Mouse (Mus musculus) liver, embryonic 14.5 days (tissue): ENCODE measurements at regions not wholly inside any gene's neighbourhood (a gene's known extent, or its start where the extent isn't known, plus 50 kb on each side); places are given as distances from the start of the nearest gene placed in this dataset.
"Not testable (repeated sequence)": the region's sequence is repeated elsewhere in the genome, so short reads cannot be mapped to it uniquely, and the experiment has no call there.

Source experiments
- ATAC-seq: fragments of 200-750 bp; cut with Nextera tagmentation; 2 replicates; pipeline ENCODE4 v1.8.0; 2017; ENCODE audit warnings: moderate number of reproducible peaks, mild to moderate bottlenecking, moderate library complexity; ENCODE audit not compliant: insufficient read depth
- DNase-seq, 3 experiments: peaks; one replicate each; pipeline ENCODE4 v3.0.0-alpha.2; 2012 to 2013; ENCODE audit warnings: low read depth in 3 of 3, low spot score in 3 of 3
- H3K27ac ChIP-seq: fragments of 300-500 bp; sonication (generic); 2 replicates; pipeline ENCODE4 v1.5.1; 2014; ENCODE audit warnings: moderate library complexity, mild to moderate bottlenecking, control low read depth, inconsistent platforms
- H3K27me3 ChIP-seq: fragments of 300-500 bp; sonication (generic); 2 replicates; pipeline ENCODE4 v1.6.1; 2014; ENCODE audit warnings: mild to moderate bottlenecking, low read length, moderate library complexity; ENCODE audit not compliant: control insufficient read depth, insufficient read depth
- H3K36me3 ChIP-seq: fragments of 300-500 bp; sonication (generic); replicated peaks from 2 replicates; pipeline ENCODE4 v1.6.1; 2014; ENCODE audit warnings: low read depth; ENCODE audit not compliant: control insufficient read depth, insufficient read depth
- H3K4me1 ChIP-seq, 2 experiments: fragments of 200-500 bp in 1 of 2; fragments of 300-500 bp in 1 of 2; sonication (generic) in 1 of 2; replicated peaks; 2 replicates each; pipeline ENCODE4 v1.6.1; 2012 to 2014; ENCODE audit warnings: antibody characterized with exemption in 1 of 2, inconsistent platforms in 1 of 2, low read length in 1 of 2; ENCODE audit not compliant: control insufficient read depth in 2 of 2, insufficient read depth in 2 of 2
- H3K4me2 ChIP-seq: fragments of 300-500 bp; sonication (generic); 2 replicates; pipeline ENCODE4 v1.6.1; 2014; ENCODE audit warnings: low read depth, mild to moderate bottlenecking, control low read depth, moderate library complexity
- H3K4me3 ChIP-seq, 2 experiments: fragments of 200-500 bp in 1 of 2; fragments of 300-500 bp in 1 of 2; sonication (generic) in 1 of 2; 2 replicates each; pipeline ENCODE4 v1.5.1; 2012 to 2014; ENCODE audit warnings: low read depth in 2 of 2, low read length in 2 of 2, mild to moderate bottlenecking in 2 of 2, control low read depth in 1 of 2, inconsistent platforms in 1 of 2, moderate library complexity in 1 of 2; ENCODE audit not compliant: insufficient read depth in 1 of 2
- H3K9ac ChIP-seq: fragments of 300-500 bp; sonication (generic); replicated peaks from 2 replicates; pipeline ENCODE4 v1.6.1; 2014; ENCODE audit warnings: mild to moderate bottlenecking, control low read depth, moderate library complexity
- H3K9me3 ChIP-seq: fragments of 300-500 bp; sonication (generic); 2 replicates; pipeline ENCODE4 v1.6.1; 2016; ENCODE audit warnings: low read length, mixed read lengths; ENCODE audit not compliant: control insufficient read depth
- CTCF ChIP-seq: IDR thresholded peaks from 2 replicates; pipeline ENCODE4 v1.5.1; 2016; ENCODE audit warnings: antibody characterized with exemption, low read depth, control low read depth
- EP300 ChIP-seq: IDR thresholded peaks from 2 replicates; pipeline ENCODE4 v1.6.1; 2016; ENCODE audit warnings: antibody characterized with exemption, low read depth
- WGBS: fragments of 180-500 bp; shearing (Covaris S2); extraction: QIAGEN DNeasy Blood & Tissue Kit; methylation state at CpG from one replicate; pipeline ENCODE4 v1.1.7; 2014; ENCODE audit not compliant: insufficient replicate concordance; 5-methylcytosine and 5-hydroxymethylcytosine counted together

- 34% methylated on average over 6 of the region's 6 CpGs for WGBS
- no peak overlapping the region for H3K4me3 ChIP-seq
- TF ChIP-seq CTCF, result peak; percentile 38
- TF ChIP-seq EP300, result no peak
- no peak overlapping the region for H3K9ac ChIP-seq
- no peak overlapping the region for H3K27ac ChIP-seq
- no peaks in the 10 kb centered on the region for H3K4me1 ChIP-seq
- DNase-seq, result no peak
- no peaks in the 10 kb centered on the region for H3K27me3 ChIP-seq
- H3K36me3 ChIP-seq, result no peaks in the 10 kb centered on the region
- H3K9me3 ChIP-seq, result no peaks in the 10 kb centered on the region
- no peak overlapping the region for H3K4me2 ChIP-seq
- ATAC-seq, result no peak
Measured at GRCm38 (mm10) chr11:40469080-40469705, 225.8 kb downstream of the Mat2b start.

DNA sequence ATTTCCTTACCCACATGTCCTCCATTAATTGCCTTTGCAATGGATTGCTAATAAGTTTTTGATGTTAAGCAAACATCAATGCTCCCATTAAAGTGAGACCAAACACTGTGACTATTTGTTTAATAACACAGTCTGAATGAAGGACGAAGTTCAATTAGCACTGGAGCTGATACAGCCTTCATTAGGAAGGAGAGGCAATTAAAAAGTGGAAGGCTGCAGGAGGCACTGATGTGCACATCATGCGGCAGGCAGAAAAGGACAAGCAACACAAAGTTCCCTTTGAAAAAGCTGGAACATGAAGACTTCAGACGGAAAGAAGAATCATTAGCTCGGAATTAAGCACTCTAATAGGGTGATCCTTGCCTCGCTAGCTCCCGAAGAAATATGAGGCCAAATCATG is 238.4 kb downstream of the Mat2b start:
- WGBS, result 66% methylated on average over 6 of the region's 6 CpGs
- TF ChIP-seq CTCF (no peak), EP300 (no peak)
- no peaks in the 10 kb centered on the region for H3K9me3 ChIP-seq
- DNase-seq (no peak), ATAC-seq (no peak)
- no peaks in the 10 kb centered on the region for H3K27me3 ChIP-seq
- no peaks in the 10 kb centered on the region for H3K4me1 ChIP-seq
- H3K27ac ChIP-seq, result no peak overlapping the region
- no peaks in the 10 kb centered on the region for H3K36me3 ChIP-seq
- H3K4me2 ChIP-seq, result no peak overlapping the region
- no peak overlapping the region for H3K4me3 ChIP-seq
- no peak overlapping the region for H3K9ac ChIP-seq

- H3K27me3 ChIP-seq, DNase-seq, H3K36me3 ChIP-seq, H3K9me3 ChIP-seq, H3K4me1 ChIP-seq, H3K27ac ChIP-seq, H3K4me3 ChIP-seq, ATAC-seq, H3K9ac ChIP-seq, H3K4me2 ChIP-seq: not testable (repeated sequence)
Measured at GRCm38 (mm10) chr11:40454994-40455393, 240.0 kb downstream of the Mat2b start.

GRCm38 (mm10) chr11:40446846-40447245 is 248.2 kb downstream of the Mat2b start:
- ATAC-seq (no peak), DNase-seq (no peak)
- no peak for TF ChIP-seq EP300
- WGBS, result 43% methylated on average over 2 of the region's 2 CpGs
- no peaks in the 10 kb centered on the region for H3K36me3 ChIP-seq
- H3K4me3 ChIP-seq, result no peak overlapping the region
- H3K9me3 ChIP-seq, result no peaks in the 10 kb centered on the region
- no peak overlapping the region for H3K4me2 ChIP-seq
- H3K9ac ChIP-seq, result no peak overlapping the region
- H3K27ac ChIP-seq, result no peak overlapping the region
- H3K4me1 ChIP-seq, result no peaks in the 10 kb centered on the region
- H3K27me3 ChIP-seq, result no peaks in the 10 kb centered on the region

DNA sequence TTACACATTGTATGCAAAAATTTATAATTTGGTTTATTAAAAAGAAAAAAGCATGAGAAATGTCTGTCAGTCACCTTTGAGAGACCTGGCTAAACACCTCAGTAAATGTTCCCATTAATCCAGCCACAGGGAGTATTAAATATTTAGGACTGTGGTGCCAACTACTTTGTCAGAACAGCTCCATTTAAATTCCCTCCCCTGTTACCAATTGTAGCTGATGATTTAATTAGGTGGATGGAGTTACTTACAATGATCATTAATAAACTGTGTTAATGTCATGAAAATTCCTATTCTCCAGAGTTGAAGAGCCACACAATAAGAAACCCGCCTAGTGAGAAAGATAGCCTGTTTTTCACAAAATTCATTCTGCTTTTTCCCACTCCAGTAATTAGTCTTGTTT is 261.0 kb downstream of the Mat2b start:
- TF ChIP-seq EP300 (no peak), CTCF (no peak)
- Histone ChIP-seq H3K4me3 (no peak overlapping the region), H3K9ac (no peak overlapping the region), H3K36me3 (no peaks in the 10 kb centered on the region), H3K4me1 (no peaks in the 10 kb centered on the region), H3K4me2 (no peak overlapping the region), H3K9me3 (no peaks in the 10 kb centered on the region), H3K27me3 (no peaks in the 10 kb centered on the region), H3K27ac (no peak overlapping the region)
- DNase-seq (no peak), ATAC-seq (no peak)
- WGBS, result 39% methylated on average over 1 of the region's 1 CpGs

- Histone ChIP-seq H3K4me1 (no peaks in the 10 kb centered on the region), H3K4me3 (no peak overlapping the region), H3K27me3 (no peaks in the 10 kb centered on the region), H3K27ac (no peak overlapping the region), H3K4me2 (no peak overlapping the region), H3K9me3 (no peaks in the 10 kb centered on the region), H3K36me3 (no peaks in the 10 kb centered on the region), H3K9ac (no peak overlapping the region)
- no peak for DNase-seq
- ATAC-seq, result no peak
- TF ChIP-seq EP300 (no peak), CTCF (no peak)
- WGBS, result 39% methylated on average over 2 of the region's 2 CpGs
Measured at GRCm38 (mm10) chr11:40428858-40429257, 266.1 kb downstream of the Mat2b start.
